Mouse (Mus musculus) hindbrain, embryonic 14.5 days (tissue): Measurements from ENCODE around the gene Lrrfip2. TPM values are rescaled to one million over a fixed set of nuclear protein-coding genes. Genes with fewer than 3 reads are reported as not detected.

Source experiments
- ATAC-seq: fragments of 200-750 bp; cut with Nextera tagmentation; 2 replicates; pipeline ENCODE4 v1.8.0; 2017; ENCODE audit warnings: moderate number of reproducible peaks, mild to moderate bottlenecking, moderate TSS enrichment, moderate library complexity; ENCODE audit not compliant: low FRiP score
- DNase-seq: peaks from one replicate; pipeline ENCODE4 v3.0.0-alpha.2; 2015; ENCODE audit warnings: low spot score
- H3K27ac ChIP-seq: fragments of 300-500 bp; sonication (generic); 2 replicates; pipeline ENCODE4 v1.5.1; 2014; ENCODE audit warnings: mild to moderate bottlenecking, moderate library complexity
- H3K27me3 ChIP-seq: fragments of 300-500 bp; sonication (generic); 2 replicates; pipeline ENCODE4 v1.6.1; 2014; ENCODE audit warnings: mild to moderate bottlenecking, low read length, mixed read lengths; ENCODE audit not compliant: control insufficient read depth, insufficient read depth
- H3K36me3 ChIP-seq: fragments of 300-500 bp; sonication (generic); replicated peaks from 2 replicates; pipeline ENCODE4 v1.6.1; 2014; ENCODE audit not compliant: control insufficient read depth, insufficient read depth
- H3K4me1 ChIP-seq: fragments of 300-500 bp; sonication (generic); replicated peaks from 2 replicates; pipeline ENCODE4 v1.6.1; 2014; ENCODE audit warnings: antibody characterized with exemption, low read length, mixed read lengths; ENCODE audit not compliant: control insufficient read depth, insufficient read depth
- H3K4me2 ChIP-seq: fragments of 300-500 bp; sonication (generic); replicated peaks from 2 replicates; pipeline ENCODE4 v1.6.1; 2014; ENCODE audit warnings: mild to moderate bottlenecking, moderate library complexity
- H3K4me3 ChIP-seq: fragments of 300-500 bp; sonication (generic); replicated peaks from 2 replicates; pipeline ENCODE4 v1.5.1; 2014; ENCODE audit warnings: mild to moderate bottlenecking, low read length
- H3K9ac ChIP-seq: fragments of 300-500 bp; sonication (generic); 2 replicates; pipeline ENCODE4 v1.6.1; 2014
- H3K9me3 ChIP-seq: fragments of 300-500 bp; sonication (generic); 2 replicates; pipeline ENCODE4 v1.6.1; 2016; ENCODE audit warnings: low read length; ENCODE audit not compliant: control insufficient read depth
- WGBS: fragments of 180-500 bp; shearing (Covaris S2); extraction: QIAGEN DNeasy Blood & Tissue Kit; methylation state at CpG from one replicate; pipeline ENCODE4 v1.1.7; 2014; 5-methylcytosine and 5-hydroxymethylcytosine counted together
- polyA plus RNA-seq: library from polyadenylated mRNA; unstranded; fragments of >200 nt; fragmentation: Nextera tagmentation; extraction: Ambion mirVana; gene quantifications from 2 replicates; pipeline ENCODE4 v1.2.1, GENCODE M21; 2014

The Lrrfip2 gene
- polyA plus RNA-seq, 1 experiment from 2014 or later = 40.5 TPM

GRCm38 (mm10) chr9:111213501-111213900 is 96.1 kb downstream of the Lrrfip2 start:
- ATAC-seq = no peak

GRCm38 (mm10) chr9:111216424-111216823 is 99.0 kb downstream of the Lrrfip2 start:
- ATAC-seq = no peak
- H3K27ac ChIP-seq = no peak overlapping the region
- H3K4me1 ChIP-seq = no peaks in the 10 kb centered on the region
- no peak for DNase-seq
- no peak overlapping the region for H3K4me2 ChIP-seq
- H3K4me3 ChIP-seq = no peak overlapping the region
- H3K9me3 ChIP-seq = no peaks in the 10 kb centered on the region
- no peaks in the 10 kb centered on the region for H3K27me3 ChIP-seq
- no peak overlapping the region for H3K9ac ChIP-seq
- peaks cover 85% of the 10 kb centered on the region for H3K36me3 ChIP-seq

More at GRCm38 (mm10) chr9:111213501-111213900, 96.1 kb downstream of the Lrrfip2 start:
- Histone ChIP-seq H3K4me2 (no peak overlapping the region), H3K4me1 (no peaks in the 10 kb centered on the region), H3K9me3 (no peaks in the 10 kb centered on the region), H3K9ac (no peak overlapping the region), H3K27ac (no peak overlapping the region), H3K27me3 (no peaks in the 10 kb centered on the region), H3K36me3 (peaks cover 61% of the 10 kb centered on the region), H3K4me3 (no peak overlapping the region)
- DNase-seq = no peak
- WGBS = 80% methylated on average over 6 of the region's 6 CpGs

GRCm38 (mm10) chr9:111220551-111221080 is 103.2 kb downstream of the Lrrfip2 start:
- H3K27me3 ChIP-seq = no peaks in the 10 kb centered on the region
- no peak for ATAC-seq
- H3K4me3 ChIP-seq = no peak overlapping the region
- 97% methylated on average over 5 of the region's 5 CpGs for WGBS
- H3K4me2 ChIP-seq = no peak overlapping the region
- H3K27ac ChIP-seq = no peak overlapping the region
- H3K9ac ChIP-seq = no peak overlapping the region
- no peak for DNase-seq
- H3K36me3 ChIP-seq = peaks cover 91% of the 10 kb centered on the region
- H3K4me1 ChIP-seq = no peaks in the 10 kb centered on the region
- no peaks in the 10 kb centered on the region for H3K9me3 ChIP-seq

- H3K4me1 ChIP-seq = no peaks in the 10 kb centered on the region
- H3K4me3 ChIP-seq = no peak overlapping the region
- H3K36me3 ChIP-seq = peaks cover 90% of the 10 kb centered on the region
- H3K9ac ChIP-seq = no peak overlapping the region
- ATAC-seq (no peak), DNase-seq (no peak)
- WGBS = 90% methylated on average over 1 of the region's 1 CpGs
- H3K27me3 ChIP-seq = no peaks in the 10 kb centered on the region
- no peaks in the 10 kb centered on the region for H3K9me3 ChIP-seq
- H3K27ac ChIP-seq = no peak overlapping the region
- no peak overlapping the region for H3K4me2 ChIP-seq
Observed at GRCm38 (mm10) chr9:111221580-111221979, 104.2 kb downstream of the Lrrfip2 start.

- H3K36me3 ChIP-seq = peaks cover 90% of the 10 kb centered on the region
- H3K9ac ChIP-seq = no peak overlapping the region
- WGBS = 96% methylated on average over 5 of the region's 5 CpGs
- H3K9me3 ChIP-seq = no peaks in the 10 kb centered on the region
- no peak for DNase-seq
- H3K27ac ChIP-seq = no peak overlapping the region
- no peak overlapping the region for H3K4me2 ChIP-seq
- H3K4me3 ChIP-seq = no peak overlapping the region
- ATAC-seq = no peak
- no peaks in the 10 kb centered on the region for H3K27me3 ChIP-seq
- H3K4me1 ChIP-seq = no peaks in the 10 kb centered on the region
Observed at GRCm38 (mm10) chr9:111223406-111223805, 106.0 kb downstream of the Lrrfip2 start.

- Histone ChIP-seq H3K9ac (no peak overlapping the region), H3K27me3 (no peaks in the 10 kb centered on the region), H3K27ac (no peak overlapping the region), H3K4me3 (no peak overlapping the region), H3K4me1 (no peaks in the 10 kb centered on the region), H3K9me3 (no peaks in the 10 kb centered on the region), H3K36me3 (peaks cover 97% of the 10 kb centered on the region), H3K4me2 (no peak overlapping the region)
- WGBS = 86% methylated on average over 5 of the region's 5 CpGs
- no peak for DNase-seq
- ATAC-seq = no peak
Observed at GRCm38 (mm10) chr9:111228446-111228845, 111.1 kb downstream of the Lrrfip2 start.

GRCm38 (mm10) chr9:111234701-111235100 is 117.3 kb downstream of the Lrrfip2 start:
- Histone ChIP-seq H3K27me3 (no peaks in the 10 kb centered on the region), H3K27ac (no peak overlapping the region), H3K9me3 (no peaks in the 10 kb centered on the region), H3K4me3 (no peak overlapping the region), H3K36me3 (peaks cover 92% of the 10 kb centered on the region), H3K9ac (no peak overlapping the region), H3K4me1 (no peaks in the 10 kb centered on the region), H3K4me2 (no peak overlapping the region)
- no peak for ATAC-seq
- 92% methylated on average over 9 of the region's 9 CpGs for WGBS
- no peak for DNase-seq

- Histone ChIP-seq H3K27me3 (no peaks in the 10 kb centered on the region), H3K4me2 (no peak overlapping the region), H3K9me3 (no peaks in the 10 kb centered on the region), H3K4me3 (no peak overlapping the region), H3K36me3 (peaks cover 85% of the 10 kb centered on the region), H3K9ac (no peak overlapping the region), H3K27ac (no peak overlapping the region), H3K4me1 (no peaks in the 10 kb centered on the region)
- no peak for DNase-seq
- no peak for ATAC-seq
Observed at GRCm38 (mm10) chr9:111237726-111238125, 120.3 kb downstream of the Lrrfip2 start.

GRCm38 (mm10) chr9:111239821-111240220 is 122.4 kb downstream of the Lrrfip2 start:
- WGBS = 84% methylated on average over 4 of the region's 4 CpGs
- DNase-seq (no peak), ATAC-seq (no peak)
- no peak overlapping the region for H3K4me2 ChIP-seq
- no peak overlapping the region for H3K27ac ChIP-seq
- H3K36me3 ChIP-seq = peaks cover 70% of the 10 kb centered on the region
- H3K9ac ChIP-seq = no peak overlapping the region
- H3K9me3 ChIP-seq = no peaks in the 10 kb centered on the region
- no peaks in the 10 kb centered on the region for H3K4me1 ChIP-seq
- no peak overlapping the region for H3K4me3 ChIP-seq
- no peaks in the 10 kb centered on the region for H3K27me3 ChIP-seq

- no peaks in the 10 kb centered on the region for H3K9me3 ChIP-seq
- H3K36me3 ChIP-seq = peaks cover 58% of the 10 kb centered on the region
- DNase-seq = no peak
- no peak overlapping the region for H3K4me2 ChIP-seq
- no peak overlapping the region for H3K9ac ChIP-seq
- ATAC-seq = no peak
- H3K4me3 ChIP-seq = no peak overlapping the region
- H3K27me3 ChIP-seq = no peaks in the 10 kb centered on the region
- WGBS = 86% methylated on average over 6 of the region's 6 CpGs
- H3K27ac ChIP-seq = no peak overlapping the region
- no peaks in the 10 kb centered on the region for H3K4me1 ChIP-seq
Observed at GRCm38 (mm10) chr9:111243384-111243783, 126.0 kb downstream of the Lrrfip2 start.
